Mouse (Mus musculus) cerebellum, adult 18-20 months (tissue): ENCODE results near the gene Cracr2b.
A peak's percentile ranks its signal among the peaks of the same experiment; 100 is the strongest.
"Not testable (repeated sequence)": the region's sequence is repeated elsewhere in the genome, so short reads cannot be mapped to it uniquely, and the experiment has no call there.

Experiments used
- DNase-seq, 2 experiments: peaks; one replicate each; pipeline ENCODE4 v3.0.0; 2021

Cracr2b gene

DNA sequence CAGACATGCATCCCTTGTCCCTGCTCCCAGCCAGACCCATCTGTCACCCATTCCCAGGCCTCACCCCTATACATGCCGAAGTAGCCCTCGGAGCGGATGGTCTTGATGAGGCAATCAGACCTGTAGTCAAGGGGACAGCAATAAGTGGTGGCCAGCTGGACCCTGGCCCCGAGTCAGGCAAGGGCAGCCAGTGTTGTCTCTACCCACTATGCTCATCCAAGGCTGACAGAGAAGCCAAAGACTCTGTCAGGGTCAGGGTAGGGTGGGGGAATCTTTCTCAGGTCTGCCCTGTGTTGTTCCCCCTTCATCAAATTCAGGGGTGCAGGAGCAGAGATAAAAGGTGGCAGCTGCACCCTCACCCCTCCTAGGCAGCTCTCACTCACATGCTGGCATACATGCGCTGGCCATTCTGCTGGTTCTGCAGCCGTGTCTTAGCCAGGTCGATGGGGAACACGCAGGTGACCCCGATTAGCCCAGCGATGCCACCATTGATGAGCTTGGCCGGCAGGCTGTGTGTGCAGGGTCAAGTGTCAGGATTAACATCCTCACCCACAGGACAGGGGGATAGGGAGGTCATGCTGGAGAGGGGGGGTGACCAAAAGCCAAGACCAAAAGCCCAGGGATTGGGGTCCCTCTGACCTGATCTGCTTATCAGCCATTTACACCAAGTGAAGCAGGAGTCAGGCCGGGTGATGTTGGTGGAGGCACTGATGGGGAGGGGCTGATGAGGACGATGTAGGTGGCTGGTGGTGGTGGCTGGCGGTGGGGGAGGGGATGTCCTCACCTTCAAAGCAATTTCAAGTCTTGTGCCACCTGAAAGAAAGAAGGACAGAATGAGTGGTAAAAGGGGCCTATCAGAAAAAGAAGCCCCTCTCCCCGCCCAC, 27.1 kb upstream of the Cracr2b start:
- peak; percentile 49 to 62 for DNase-seq

GRCm38 (mm10) chr7:141434464-141434863, 26.4 kb upstream of the Cracr2b start:
- DNase-seq, result peak; percentile 85 to 89

- peak; percentile 79 to 82 for DNase-seq
Observed at GRCm38 (mm10) chr7:141435129-141435855, 25.6 kb upstream of the Cracr2b start.

DNA sequence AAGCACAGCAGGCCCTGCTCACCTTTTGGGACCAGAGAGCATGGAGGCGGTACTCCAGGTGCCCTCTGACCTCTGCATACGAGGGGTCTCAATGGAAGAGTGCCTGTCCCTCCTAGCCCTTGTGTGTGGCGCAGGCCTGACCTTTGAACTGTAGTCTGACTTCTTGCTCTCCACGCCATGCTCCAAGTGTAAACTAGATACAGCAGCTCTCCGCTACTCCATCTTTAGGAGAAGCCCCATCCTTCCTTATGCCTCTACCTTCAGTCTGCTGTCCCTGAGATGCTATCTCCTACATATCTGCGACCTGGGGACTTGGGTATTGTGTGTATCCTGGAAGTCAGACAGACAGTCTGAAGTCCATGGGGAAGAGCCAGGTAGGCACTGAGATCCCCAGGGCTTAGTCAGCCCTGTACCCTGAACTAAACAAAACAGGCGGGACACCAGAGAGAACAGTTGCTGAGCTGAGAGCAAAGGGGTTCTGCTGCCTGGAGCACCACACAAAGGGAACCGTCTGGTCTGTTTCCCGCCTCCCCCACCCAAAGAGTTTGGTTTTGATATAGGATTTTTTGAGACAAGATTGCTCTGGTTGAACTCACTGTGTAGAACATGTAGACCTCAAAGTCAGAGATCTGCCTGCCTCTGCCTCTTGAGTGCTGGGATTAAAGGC, 24.9 kb upstream of the Cracr2b start:
- DNase-seq, result peak in 1 of 2 experiments; percentile 43

GRCm38 (mm10) chr7:141436523-141436892, 24.4 kb upstream of the Cracr2b start:
- DNase-seq, result peak in 1 of 2 experiments; percentile 27

DNA sequence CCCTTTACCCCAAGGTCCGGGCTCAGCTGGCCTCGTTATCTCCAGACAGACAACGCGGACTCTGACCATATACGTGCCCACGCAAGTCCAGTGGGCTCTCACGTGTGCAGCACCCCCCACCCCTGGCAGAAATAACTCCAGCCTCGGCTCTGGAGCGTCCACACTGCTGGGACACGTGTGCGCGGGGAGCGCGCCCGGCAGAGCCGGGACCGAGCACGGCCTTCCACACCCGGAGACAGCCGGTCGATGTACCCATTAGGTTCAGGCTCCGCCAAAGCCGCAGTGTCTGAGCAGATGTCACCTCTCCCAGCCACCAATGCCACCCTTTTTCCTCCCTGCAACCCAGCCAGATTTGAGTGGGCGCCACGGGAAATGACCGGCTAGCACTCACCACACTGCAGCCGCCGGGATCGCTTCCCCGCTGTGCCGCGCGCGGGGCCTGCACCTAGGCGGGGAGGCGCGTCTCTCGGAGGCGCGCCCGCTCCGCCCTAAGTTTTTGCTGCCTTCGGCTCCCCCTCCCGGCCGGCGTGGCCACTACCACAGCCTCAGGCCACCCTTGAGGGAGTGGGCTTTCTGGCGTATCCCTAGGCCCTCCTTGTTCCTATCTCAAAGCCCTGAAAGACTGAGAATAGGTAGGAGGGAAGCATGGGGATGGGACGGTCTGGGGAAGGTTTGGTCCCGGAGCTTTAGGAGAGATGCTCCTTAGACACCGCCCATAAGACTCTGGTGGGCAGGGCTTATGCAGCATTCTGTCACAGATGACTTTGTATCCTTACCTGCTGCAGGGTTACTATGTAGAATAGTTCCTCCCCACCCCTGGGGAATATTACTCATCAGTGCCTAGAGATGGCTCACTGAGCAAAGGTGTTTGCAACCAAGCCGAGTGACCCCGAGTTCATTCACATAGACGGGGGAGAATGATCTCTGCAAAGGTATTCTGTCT, 23.4 kb upstream of the Cracr2b start, which contains the start of gene Slc25a22:
Slc25a22 (minus strand) TSS at position 715 of the 943 bp plus-strand sequence.
- DNase-seq, result peak; percentile 83 to 92

GRCm38 (mm10) chr7:141438201-141438968, 22.5 kb upstream of the Cracr2b start:
- peak; percentile 88 to 89 for DNase-seq

DNA sequence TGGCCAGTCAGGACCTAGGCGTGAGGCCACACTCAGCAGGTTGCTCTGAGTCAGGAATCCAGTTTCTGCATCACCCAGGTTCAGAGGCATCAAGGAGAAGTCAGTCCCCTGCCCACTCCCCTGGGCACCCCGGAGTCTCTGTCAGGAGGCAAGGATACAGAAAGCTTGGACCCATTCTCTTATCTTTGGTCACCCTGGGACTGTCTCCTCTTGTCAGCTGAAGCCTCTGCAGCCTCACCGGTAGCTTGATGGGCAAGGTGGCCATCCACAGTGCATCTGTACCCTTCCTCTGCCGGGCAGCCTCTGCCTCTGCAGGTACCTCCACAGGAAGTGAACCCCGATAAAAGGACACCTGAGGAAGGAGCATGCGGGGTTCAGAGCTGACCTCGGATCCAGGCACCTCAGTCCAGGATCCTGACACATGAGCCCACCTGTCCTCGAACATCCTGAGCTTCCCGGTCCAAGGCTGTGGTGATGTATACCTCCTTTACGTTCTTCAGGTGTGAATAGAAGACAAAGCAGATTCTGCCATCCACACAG, 21.7 kb upstream of the Cracr2b start:
- peak in 1 of 2 experiments; percentile 37 for DNase-seq

DNA sequence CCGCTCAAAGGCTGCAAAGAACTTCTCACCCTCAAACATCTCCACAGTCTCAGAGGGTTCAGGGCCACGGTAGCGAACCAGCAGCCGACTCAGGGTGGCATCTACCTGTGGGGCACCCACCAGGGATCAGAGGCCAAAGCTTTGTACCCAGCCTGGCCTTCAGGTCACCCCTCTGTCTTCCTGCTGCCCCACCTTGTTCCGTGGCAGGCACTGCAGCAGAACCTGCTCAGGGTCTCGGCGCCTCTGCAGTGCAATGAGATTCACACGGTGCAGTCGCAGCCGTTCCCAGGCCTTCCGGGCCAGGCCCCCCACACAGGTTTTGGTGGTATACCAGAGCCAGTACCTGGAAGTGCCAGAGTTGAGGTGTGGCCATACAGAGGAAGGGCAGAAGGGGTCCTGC, 21.1 kb upstream of the Cracr2b start:
- DNase-seq, result peak in 1 of 2 experiments; percentile 29

DNA sequence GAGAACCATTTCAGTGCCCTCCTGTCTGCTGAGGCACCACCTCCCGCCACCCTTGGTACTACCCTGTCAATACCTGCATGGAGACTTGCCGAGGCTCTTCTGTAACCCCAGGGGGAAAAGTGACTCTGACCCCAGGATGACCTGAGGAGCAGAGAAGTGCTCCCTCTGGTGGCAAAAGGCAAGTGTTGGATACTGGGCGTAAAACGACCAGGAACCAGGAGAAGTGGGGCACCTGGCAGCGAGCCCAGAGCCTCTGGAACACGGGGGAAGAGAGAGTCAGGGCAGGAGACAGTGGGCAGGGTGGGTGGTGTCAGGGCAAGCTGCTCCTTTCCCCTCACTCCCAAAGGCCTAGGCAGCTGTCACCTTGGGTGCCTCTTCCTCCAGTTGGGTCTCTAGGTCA, 20.3 kb upstream of the Cracr2b start:
- DNase-seq, result peak; percentile 73 to 75

DNA sequence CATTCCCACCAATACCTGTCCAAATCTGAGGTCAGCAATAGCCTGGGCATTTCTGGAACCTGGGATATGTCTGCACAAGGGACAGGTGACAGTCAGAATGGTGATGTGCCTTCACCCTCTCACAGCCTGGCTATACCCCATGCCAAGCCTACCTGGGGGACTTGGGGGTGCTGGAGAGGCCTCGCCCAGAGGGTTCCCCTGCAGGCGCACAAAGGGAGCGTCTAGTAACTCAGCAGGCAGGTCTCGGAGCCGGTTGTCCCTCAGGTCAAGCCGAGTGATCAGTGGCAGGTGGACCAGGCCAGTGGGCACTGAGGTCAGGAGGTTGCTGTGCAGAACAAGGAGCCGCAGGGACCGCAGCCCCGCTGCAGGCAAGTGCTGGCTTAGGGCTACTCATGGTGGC, 19.4 kb upstream of the Cracr2b start:
- DNase-seq, result no peak

GRCm38 (mm10) chr7:141442199-141442598, 18.7 kb upstream of the Cracr2b start:
- no peak for DNase-seq

DNA sequence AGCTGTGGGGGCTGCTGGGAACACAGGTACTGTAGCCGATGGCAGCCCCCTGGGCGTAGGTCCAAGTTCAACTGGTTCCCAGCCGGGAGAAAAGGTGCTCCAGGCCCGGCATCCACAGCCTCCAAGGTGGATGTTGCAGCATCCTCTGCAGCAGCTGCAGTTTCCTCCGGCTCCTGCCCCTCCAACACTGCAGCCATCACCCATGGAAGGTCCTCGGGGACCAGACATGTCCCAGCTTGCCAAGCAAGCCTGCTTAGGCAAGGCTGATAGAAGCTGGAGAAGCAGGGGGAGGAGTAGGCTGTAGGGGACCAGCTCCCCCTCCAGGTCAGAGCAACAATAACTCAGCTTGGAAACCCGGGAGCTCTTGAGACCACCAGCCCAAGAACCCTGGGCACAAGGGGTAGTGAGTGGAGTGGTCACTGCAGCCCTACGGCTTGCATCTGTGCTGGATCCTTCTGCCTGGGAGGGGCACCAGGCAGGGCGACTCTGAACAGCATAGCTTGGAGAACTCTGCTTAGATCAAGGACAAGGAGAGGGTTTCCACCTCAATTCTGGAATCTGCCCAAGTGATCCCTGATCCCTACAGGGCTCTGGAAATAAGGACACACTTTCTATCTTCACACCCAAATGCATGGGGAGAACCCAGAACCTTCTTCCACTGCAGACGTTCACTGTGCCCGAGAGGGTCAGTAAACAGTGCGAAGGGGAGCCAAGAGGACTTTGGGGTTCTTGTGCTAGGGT, 17.6 kb upstream of the Cracr2b start:
- no peak for DNase-seq

DNA sequence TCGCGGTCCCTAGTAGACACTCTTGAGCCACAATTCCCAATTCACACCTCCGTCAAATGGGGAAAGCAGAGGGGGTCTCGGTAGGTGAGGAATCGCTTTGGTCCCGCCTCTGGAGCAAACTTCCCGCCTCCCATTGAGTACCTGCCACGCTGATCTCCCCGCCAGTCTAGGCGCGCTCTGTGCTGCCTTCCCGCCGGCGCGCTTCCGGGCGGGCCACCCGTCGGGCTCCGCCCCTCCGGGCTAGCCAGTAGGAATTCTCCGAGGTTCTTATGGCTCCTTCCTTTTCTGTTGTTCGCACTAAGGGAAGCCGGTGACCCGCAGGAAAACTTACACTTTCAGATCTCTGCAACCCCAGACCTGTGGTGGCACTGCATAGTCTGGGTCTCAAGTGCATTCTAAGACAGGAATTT, 17.1 kb upstream of the Cracr2b start, which contains the start of gene Pidd1:
Pidd1 (minus strand) TSS at position 198 of the 410 bp plus-strand sequence.
- DNase-seq, result peak; percentile 27 to 38

DNA sequence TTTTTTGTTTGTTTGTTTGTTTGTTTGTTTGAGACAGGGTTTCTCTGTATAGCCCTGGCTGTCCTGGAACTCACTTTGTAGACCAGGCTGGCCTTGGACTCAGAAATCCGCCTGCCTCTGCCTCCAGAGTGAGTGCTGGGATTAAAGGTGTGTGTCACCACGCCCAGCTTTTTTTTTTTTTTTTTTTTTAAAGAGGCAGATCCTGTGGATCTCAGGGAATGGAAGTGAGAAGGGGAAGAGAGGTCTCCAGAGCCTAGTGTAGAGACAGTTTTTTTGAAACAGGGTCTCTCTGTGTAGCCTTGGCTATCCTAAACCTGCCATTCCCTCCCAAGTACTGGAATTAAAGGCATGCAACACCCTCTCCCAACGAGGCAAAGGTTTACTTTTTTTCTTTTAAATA, 14.5 kb upstream of the Cracr2b start:
- not testable (repeated sequence) for DNase-seq

DNA sequence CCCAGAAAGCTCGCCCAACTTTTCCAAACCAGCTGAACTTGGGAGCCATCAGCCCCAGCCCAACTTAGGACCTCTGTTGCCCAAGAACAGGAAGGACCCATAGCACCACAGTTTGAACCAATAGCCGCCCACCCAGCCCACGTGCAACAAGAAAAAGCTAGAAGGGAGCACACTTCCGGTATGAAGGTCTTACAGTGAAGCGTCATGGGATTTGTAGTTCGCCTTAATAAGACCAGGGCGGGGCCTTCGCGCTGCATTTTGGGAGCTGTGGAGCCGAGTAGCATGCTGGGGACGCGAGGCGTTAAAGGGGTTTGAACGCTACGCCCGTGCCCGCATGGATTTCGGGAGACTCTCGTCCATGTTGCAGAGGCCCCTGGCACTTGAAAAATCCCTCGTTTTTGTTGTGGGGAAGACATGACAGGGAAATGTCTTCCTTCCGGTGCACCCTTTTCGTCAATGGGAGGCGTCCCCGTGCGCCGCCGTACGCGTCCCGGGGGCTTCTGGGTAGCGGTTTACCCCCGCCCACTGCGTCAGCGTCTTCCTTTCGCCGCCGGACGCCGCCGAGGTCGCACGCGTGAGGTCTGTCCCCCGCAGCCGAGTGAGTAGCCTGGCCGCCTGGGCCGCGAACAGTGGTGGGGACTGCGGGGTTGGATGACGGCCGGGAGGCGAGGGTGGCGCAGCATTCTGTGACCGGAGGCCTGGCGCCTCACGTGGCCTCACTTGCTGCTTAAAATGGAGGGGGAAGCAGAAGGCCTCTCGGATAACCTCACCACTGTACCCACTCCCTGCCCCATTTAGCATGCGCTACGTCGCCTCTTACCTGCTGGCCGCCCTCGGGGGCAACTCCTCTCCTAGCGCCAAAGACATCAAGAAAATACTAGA, 13.5 kb upstream of the Cracr2b start, which contains the start of gene Rplp2:
Rplp2 (plus strand) TSS at position 261 of the 882 bp plus-strand sequence.
- peak; percentile 94 to 96 for DNase-seq

GRCm38 (mm10) chr7:141451928-141452327, 9.0 kb upstream of the Cracr2b start:
- no peak for DNase-seq

DNA sequence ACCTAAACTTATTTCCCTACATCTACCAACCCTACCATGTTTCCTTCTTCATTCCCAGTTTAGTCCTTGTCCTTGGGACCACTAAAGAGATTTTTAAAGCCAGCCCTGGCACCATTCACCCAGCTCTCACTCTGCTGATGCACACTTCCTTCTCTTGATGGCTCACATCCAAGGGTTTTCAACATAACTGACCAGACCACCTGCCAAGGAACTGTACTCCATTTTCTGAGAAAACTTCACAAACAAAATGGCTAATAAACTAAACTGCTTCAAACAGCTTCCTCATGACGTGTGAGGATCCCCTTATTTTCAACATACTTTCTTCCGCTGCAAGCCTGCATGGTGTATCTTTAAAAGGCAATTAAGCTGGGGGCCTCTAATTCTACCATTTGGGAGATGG, 7.3 kb upstream of the Cracr2b start:
- DNase-seq, result peak in 1 of 2 experiments; percentile 3
